Mouse (Mus musculus) brown adipose tissue, adult 24 weeks (tissue): ENCODE data around the gene Plcd3. TPM values are rescaled to one million over a fixed set of nuclear protein-coding genes. Genes with fewer than 3 reads are reported as not detected.

ENCODE experiments used
- H3K27ac ChIP-seq: fragments of 200-500 bp; replicated peaks from 2 replicates; pipeline ENCODE4 v1.5.1; 2012; ENCODE audit warnings: low read depth, mild to moderate bottlenecking, low read length
- H3K4me1 ChIP-seq: fragments of 200-500 bp; 2 replicates; pipeline ENCODE4 v1.6.1; 2012; ENCODE audit warnings: low read length, mixed read lengths; ENCODE audit not compliant: control insufficient read depth, insufficient read depth, insufficient read length
- H3K4me3 ChIP-seq: fragments of 200-500 bp; 2 replicates; pipeline ENCODE4 v1.5.1; 2012; ENCODE audit warnings: low read depth, mild to moderate bottlenecking, low read length, moderate library complexity; ENCODE audit not compliant: insufficient read depth
- polyA plus RNA-seq: library from polyadenylated mRNA; stranded (reverse); fragments of >200 nt; gene quantifications from 2 replicates; pipeline ENCODE4 v1.2.4, GENCODE M21; 2012; ENCODE audit not compliant: missing spikeins, insufficient read depth, insufficient read length

The Plcd3 gene
- polyA plus RNA-seq, 1 experiment = 6.2 TPM

GRCm38 (mm10) chr11:103095107-103095670, 6.3 kb downstream of the Plcd3 start:
- H3K4me3 ChIP-seq = no peak overlapping the region
- 0 out of 2 replicates have a peak overlapping the region, but pooled peaks have one; percentile 40 for H3K27ac ChIP-seq
- H3K4me1 ChIP-seq = peaks cover 10% of the 10 kb centered on the region; the same call in 1 of the 2 replicates

DNA sequence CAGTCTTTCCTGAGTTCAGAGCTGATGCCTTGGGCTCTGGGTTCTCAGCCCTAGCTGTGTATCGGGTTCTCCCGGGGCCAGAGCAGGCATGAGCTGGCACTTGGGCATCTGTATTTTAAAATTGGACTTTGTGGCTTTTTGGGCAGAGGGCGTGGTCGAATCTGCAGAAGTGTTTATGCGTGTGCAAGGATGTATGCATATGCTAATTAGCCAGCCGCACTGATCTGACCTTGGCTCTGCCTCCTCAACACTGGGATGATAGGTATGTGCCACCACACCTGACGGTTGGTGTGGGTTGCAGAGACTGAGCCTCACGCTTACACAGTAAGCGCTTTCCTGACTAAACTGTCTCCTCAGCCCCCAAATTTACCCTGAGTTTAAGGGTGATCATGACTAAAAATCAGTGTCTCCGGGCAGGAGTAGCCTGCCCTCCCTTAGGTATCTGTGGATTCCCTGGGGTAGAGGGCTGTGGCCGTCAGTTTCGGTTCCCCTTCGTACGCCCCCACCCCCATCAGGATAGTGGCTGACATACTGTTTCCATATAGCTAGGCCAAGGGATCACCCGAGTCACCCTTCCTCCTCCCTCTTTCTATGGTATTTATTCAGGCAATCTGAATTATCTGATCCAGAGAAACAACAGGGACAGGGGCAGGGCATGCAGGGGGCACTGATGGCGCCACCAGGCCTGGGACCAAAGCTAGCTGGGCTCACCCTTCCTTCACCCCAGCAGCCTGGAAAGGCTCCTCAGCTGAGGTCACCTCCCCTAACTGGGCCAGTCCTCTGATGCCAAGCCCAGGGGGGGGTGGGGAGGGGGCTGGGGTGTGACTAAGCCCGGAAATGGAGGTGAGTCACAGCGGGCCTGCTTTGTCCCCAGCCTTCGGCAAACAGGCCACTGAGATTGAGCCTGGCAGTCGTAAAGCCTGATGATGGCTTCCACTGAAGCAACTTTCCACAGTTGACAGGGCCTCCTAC, 7.3 kb downstream of the Plcd3 start:
- Histone ChIP-seq H3K27ac (0 out of 2 replicates have a peak overlapping the region, but pooled peaks have one; percentile 40), H3K4me3 (no peak overlapping the region), H3K4me1 (peaks cover 10% of the 10 kb centered on the region; the same call in 1 of the 2 replicates)

DNA sequence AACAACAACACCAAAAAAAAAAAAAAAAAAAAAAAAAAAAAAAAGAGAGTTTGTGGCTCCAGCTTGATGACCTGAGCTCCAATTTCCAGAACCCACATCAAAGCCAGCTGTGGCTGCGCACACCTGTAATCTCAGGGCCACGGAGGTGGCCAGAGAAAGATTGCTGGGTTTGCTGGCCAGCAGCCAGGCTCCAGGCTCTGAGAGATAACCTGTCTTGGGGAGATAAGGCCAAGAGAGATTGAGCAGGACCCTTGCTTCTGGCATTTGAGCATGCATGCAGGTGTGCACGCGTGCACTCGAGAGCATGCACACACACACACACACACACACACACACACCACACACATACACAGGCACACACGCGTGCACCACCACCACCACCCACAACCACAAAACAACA, 8.2 kb downstream of the Plcd3 start:
- peaks cover 10% of the 10 kb centered on the region; the same call in 1 of the 2 replicates for H3K4me1 ChIP-seq
- no peak overlapping the region for H3K27ac ChIP-seq

DNA sequence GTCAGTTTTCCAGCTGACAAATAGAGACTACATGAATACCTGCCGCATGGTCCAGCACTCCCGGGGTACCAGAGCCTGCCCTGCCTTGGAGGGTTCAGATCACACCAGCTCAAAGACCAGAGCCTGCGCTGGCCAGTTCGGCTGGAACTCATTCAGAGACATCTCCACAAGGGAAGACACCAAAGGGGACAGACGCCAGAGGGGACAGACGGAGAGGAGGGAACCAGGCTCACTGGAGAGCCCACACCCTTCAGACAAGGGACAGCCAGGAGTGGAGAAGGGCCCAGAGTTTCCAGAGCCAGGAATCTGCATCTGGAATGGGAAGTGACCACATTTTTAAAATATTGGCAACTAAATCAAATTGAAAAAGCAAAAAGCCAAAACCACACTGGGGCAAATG, 19.8 kb downstream of the Plcd3 start:
- Histone ChIP-seq H3K4me3 (no peak overlapping the region), H3K27ac (no peak overlapping the region), H3K4me1 (peaks cover 5% of the 10 kb centered on the region; the same call in 1 of the 2 replicates)

More for the DNA sequence above, 8.2 kb downstream of the Plcd3 start:
- no peak overlapping the region for H3K4me3 ChIP-seq

DNA sequence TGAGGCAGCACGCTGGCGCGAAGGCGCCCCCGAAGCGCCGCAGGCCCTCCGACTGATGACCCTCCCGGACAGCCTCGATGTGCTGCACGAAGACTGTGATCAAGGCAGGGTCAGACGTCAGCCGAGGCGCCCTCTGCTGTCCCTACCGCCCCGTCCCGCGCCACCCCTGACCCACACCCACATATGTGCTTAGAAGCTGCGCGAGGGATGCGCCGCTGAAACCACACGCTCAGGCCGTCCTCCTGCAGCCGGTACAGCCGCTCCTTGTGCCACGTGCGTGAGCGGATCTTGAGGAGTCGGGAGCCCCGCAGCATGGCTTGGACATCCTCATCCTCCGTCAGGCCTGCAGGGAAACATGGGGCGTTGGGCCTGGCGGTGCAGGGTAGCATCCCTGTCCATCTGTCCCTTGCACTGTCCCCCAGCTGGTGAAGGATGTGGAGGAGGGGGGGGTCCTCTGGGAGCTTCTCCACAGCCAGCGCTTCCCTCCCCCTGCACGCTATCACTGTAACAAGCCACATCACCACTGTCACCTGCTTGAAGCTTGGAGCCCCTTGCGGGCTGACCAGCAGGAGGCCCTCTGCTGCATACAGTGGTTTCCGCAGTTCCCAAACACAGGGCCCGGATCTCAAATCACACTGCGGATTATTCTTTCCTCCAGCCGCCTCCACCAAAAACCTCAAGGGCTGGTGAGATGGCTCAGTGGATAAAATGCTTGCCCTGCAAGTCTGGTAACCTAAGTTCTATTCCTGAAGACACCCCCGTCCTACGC, 21.0 kb downstream of the Plcd3 start:
- Histone ChIP-seq H3K4me1 (peaks cover 5% of the 10 kb centered on the region; the same call in 1 of the 2 replicates), H3K27ac (no peak overlapping the region), H3K4me3 (0 out of 2 replicates have a peak overlapping the region, but pooled peaks have one; percentile 10)

DNA sequence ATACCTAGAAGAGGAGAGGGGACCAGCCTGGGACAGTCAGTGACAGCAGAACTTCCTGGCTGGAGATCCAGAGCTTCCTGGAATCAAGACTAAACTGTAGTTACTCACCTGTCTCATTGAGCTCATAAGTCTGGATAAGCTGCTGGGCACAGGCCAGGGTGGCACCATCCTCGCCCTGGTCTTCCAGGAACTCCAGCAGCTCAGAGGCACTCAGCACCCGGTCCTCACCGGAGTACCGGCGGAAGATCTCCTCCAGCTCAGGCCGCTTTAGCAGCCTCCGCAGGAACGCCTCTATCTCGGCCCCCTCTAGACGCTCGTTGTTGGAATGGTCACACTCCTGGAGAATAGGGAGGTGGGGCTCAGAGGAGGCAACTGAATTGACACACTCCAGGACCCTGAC, 23.3 kb downstream of the Plcd3 start:
- Histone ChIP-seq H3K4me3 (no peak overlapping the region), H3K4me1 (peaks cover 13% of the 10 kb centered on the region; the same call in 1 of the 2 replicates), H3K27ac (no peak overlapping the region)

GRCm38 (mm10) chr11:103076581-103076980, 24.9 kb downstream of the Plcd3 start:
- H3K4me1 ChIP-seq = peaks cover 13% of the 10 kb centered on the region; the same call in 1 of the 2 replicates
- no peak overlapping the region for H3K27ac ChIP-seq
- H3K4me3 ChIP-seq = no peak overlapping the region

GRCm38 (mm10) chr11:103076010-103076409, 25.4 kb downstream of the Plcd3 start:
- Histone ChIP-seq H3K27ac (no peak overlapping the region), H3K4me1 (peaks cover 13% of the 10 kb centered on the region; the same call in 1 of the 2 replicates), H3K4me3 (no peak overlapping the region)

DNA sequence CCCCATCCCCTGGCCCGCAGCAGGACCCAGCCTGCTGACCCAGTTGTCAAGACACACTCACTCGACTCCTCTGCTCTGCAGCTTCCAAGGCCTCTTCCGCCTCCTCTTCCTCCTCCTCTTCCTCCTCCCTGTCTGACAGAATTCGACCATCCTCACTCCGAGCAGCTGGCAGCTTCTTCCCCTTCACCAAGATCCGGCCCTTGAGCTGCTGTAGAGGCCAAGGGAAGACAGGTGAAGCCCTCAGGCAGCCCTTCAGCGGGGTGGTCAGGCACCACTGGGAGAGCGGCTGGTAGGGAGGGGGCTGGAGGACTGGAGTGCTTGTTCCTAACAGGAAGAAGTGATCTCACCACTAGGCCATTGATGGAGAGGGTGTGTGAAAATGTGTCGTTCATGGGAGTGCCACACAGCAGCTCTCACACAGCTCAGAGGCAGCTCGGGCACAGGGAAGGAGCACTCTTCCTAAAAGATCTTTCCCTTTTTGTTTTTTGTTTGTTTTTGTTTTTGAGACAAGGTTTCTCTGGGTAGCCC, 26.6 kb downstream of the Plcd3 start:
- peaks cover 8% of the 10 kb centered on the region; the same call in 1 of the 2 replicates for H3K4me1 ChIP-seq
- H3K4me3 ChIP-seq = no peak overlapping the region

DNA sequence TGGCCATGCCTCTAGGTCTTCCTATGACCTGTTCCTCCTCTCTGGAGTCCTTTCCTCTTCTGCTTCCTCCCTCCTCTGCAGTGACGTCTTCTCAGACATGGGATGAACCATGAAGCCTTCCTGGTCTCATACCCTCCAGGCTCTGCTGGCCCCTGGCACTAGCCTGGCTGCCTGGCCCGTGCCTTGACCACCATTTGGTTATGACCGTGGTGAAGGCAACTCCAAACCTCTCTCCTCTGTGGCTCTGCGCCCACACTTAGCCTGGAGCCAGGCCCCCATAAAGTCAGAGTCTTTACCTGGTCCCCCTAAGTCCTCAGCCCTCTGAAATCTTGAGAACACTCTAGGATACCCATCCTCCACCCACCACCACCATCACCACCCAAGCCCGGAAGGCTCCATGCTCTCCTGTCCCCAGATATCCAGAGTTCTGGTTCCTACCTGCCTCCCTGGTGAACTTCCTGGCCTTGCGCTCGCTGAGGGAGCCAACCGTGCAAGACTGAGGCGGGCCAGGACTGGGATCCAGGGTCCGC, 27.3 kb downstream of the Plcd3 start:
- Histone ChIP-seq H3K4me3 (no peak overlapping the region), H3K27ac (no peak overlapping the region), H3K4me1 (peaks cover 8% of the 10 kb centered on the region; the same call in 1 of the 2 replicates)

More for the DNA sequence above, 26.6 kb downstream of the Plcd3 start:
- H3K27ac ChIP-seq = no peak overlapping the region

- H3K4me3 ChIP-seq = no peak overlapping the region
- H3K27ac ChIP-seq = no peak overlapping the region
Observed at GRCm38 (mm10) chr11:103073671-103074070, 27.8 kb downstream of the Plcd3 start.

DNA sequence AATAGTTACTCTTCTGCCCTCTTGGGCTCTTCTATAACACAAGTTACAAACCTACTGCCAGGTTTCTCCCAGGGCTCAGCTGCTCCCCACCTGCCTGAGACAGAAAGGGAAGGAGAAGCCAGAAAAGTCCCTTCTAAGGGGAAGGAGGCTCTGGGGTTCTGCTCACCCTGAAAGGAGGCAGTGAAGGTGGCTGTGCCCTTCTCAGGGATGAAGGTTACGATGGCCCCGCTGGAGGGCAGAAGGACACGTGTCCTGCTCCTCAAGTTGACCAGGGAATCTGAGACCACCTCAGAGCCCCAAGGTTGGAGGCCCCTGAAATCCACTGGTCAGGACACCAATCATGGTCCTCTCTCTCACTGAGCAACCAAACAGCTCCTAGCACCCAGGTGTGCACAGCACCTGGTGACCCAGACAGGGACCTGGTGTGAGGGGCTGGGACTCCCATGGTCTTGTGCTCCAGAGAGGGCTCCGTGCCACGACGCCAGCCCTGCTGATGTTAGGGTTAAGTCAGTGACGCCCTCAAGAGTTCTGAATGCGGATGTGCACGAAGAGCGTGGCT, 31.1 kb downstream of the Plcd3 start:
- Histone ChIP-seq H3K4me3 (no peak overlapping the region), H3K27ac (no peak overlapping the region), H3K4me1 (peaks cover 16% of the 10 kb centered on the region; the same call in 1 of the 2 replicates)

More at GRCm38 (mm10) chr11:103073671-103074070, 27.8 kb downstream of the Plcd3 start:
- H3K4me1 ChIP-seq = peaks cover 8% of the 10 kb centered on the region; the same call in 1 of the 2 replicates

DNA sequence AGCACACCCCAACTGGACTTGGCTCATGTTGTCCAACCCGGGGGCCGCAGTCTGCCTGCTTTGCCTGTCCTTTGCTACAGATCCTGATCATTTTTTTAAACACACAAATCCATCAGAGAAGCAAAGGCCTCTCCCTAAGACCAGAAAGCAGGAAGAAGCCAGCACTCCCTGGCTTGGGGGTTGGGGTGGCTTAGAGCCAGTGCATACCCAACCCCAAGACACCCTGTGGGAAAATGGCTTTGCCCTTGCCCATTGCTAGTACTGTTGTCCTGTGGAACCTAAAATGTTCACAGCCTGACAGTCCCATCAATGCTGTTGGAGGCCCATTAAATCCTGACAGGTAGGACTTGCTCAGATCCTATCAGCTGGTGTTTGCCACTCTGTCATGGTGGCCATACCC, 31.7 kb downstream of the Plcd3 start:
- no peak overlapping the region for H3K4me3 ChIP-seq
- H3K27ac ChIP-seq = no peak overlapping the region
- peaks cover 16% of the 10 kb centered on the region; the same call in 1 of the 2 replicates for H3K4me1 ChIP-seq

DNA sequence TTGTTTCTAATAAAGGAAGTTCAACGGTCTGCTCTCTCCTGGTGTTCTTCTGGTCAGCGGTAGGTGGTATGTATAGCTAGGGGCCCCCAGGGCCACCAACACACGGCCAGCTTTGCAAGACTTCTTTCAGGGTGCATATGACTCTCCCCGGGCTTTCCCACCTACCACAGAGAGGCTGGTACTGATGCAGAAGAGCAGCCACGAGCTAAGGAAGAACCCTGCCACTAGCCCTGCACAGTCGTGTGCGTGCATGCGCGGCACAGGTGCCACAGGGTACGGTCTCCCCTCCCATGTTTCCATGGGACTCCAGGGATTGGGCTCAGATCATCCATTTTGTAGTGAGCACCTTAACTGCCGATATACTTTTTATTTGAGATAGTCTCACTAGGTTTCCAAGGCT, 32.6 kb downstream of the Plcd3 start:
- H3K27ac ChIP-seq = no peak overlapping the region

More for the DNA sequence above, 32.6 kb downstream of the Plcd3 start:
- Histone ChIP-seq H3K4me1 (peaks cover 11% of the 10 kb centered on the region; the same call in 1 of the 2 replicates), H3K4me3 (no peak overlapping the region)
